Mouse (Mus musculus) embryo, embryonic 11.5 days (tissue): ENCODE measurements at regions not wholly inside any gene's neighbourhood (a gene's known extent, or its start where the extent isn't known, plus 50 kb on each side); places are given as distances from the start of the nearest gene placed in this dataset.

Experiments used
- DNase-seq: peaks from one replicate; pipeline ENCODE4 v3.0.0-alpha.2; 2012; ENCODE audit warnings: low read depth, low spot score

GRCm38 (mm10) chr1:61562091-61562490, 76.5 kb upstream of the Pard3b start:
- no peak for DNase-seq

GRCm38 (mm10) chr1:61565471-61565870, 73.2 kb upstream of the Pard3b start:
- DNase-seq, result no peak

GRCm38 (mm10) chr1:61574276-61574675, 64.3 kb upstream of the Pard3b start:
- no peak for DNase-seq

DNA sequence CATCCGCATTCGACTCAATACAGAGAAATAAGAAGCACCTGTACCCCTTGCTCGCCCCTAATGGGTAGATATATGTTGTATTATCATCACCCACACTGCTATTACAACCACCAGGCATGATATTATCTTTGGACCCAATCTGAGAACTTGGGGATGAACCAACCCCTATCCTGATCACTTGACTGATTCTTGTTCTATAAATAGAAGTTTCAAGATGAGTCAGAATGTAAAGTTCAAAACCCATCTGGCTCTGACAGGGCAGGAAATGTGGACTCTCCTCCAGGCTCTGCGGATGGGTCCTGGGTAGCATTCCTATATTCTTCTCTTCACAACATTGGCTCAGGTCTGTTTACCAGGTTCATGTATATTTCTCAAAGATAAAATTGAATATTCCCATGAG, 61.9 kb upstream of the Pard3b start:
- DNase-seq, result no peak

DNA sequence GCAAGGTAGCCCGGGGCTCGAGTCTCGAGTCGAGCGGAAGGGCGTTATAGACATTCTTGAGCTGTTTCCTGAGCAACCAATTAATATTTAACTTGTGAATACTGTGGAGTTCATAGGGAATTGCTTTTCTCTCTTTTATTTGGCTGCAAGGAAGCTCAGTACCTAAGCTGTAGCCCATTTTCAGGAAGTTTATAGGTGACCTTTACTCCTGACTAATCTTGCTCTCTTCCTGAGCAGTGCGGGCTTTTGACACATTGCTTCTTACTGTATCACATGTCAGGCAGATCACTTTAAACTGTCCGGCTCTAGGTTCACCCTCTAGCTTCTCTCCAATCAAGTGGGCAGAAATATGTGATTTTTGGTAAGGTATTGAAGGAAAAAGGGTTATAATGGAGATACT, 51.4 kb upstream of the Pard3b start:
- no peak for DNase-seq
